Comparison of ENCODE assay signal across 9 mouse cellular contexts in the genomic region with DNA sequence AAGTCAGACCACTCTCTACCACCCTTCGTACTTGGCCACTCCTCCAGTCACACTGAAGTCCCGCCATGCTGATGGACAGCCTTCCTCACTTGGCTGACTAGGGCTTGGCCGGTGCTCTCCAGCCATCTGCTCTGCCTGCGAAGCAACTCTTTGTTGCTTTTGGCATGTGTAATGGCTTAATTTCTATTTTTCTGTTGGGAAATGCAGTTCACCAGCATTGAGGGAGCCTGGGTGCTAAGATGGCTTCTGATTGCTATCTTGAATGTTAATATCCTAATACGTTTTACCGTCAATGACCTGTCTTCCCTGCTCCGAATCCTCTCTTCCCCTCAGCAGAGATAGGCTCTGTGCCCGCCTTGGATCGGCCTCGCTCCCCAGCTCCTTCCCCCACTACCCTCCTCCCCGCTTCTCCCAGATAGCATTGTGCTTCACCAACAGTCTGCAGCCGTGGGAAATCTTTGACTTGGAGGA.
DNase-seq lines count a peak whose midpoint lies in the region; ATAC-seq and TF ChIP-seq lines count a peak whose summit lies in the region.
"Had no signal": no experiment of that assay in that cellular context is flagged by ENCODE, and none has a peak within 500 bp of the region (broad histone marks: within the 10 kb centered on the region; RNA-seq: fewer than 3 reads in every experiment).

No protein-coding gene starts in this region.

- H3K27me3 ChIP-seq in embryonic facial prominence, embryonic 13.5 days: no peaks in the 10 kb centered on the region
- no peaks in the 10 kb centered on the region for H3K27me3 ChIP-seq in embryonic facial prominence, embryonic 10.5 days (replicated peaks; ENCODE audit: low read depth, poor library complexity, severe bottlenecking)
- H3K27me3 ChIP-seq in midbrain, embryonic 15.5 days (replicated peaks): no peaks in the 10 kb centered on the region
- H3K27me3 ChIP-seq in midbrain, embryonic 13.5 days: no peaks in the 10 kb centered on the region
- no peaks in the 10 kb centered on the region for H3K27me3 ChIP-seq in heart, postnatal 0 days (ENCODE audit: control insufficient read depth, insufficient read depth, low read length)
- H3K27me3 ChIP-seq in stomach, postnatal 0 days (ENCODE audit: control insufficient read depth, insufficient read depth, low read length): no peaks in the 10 kb centered on the region

- no peak for TF ChIP-seq CTCF in heart, postnatal 0 days (IDR thresholded peaks at IDR 0.05; ENCODE audit: low read depth)
- no peak for TF ChIP-seq CTCF in stomach, postnatal 0 days (IDR thresholded peaks at IDR 0.05; ENCODE audit: low read depth)

- H3K9ac ChIP-seq in embryonic facial prominence, embryonic 13.5 days: no peak overlapping the region
- H3K9ac ChIP-seq in midbrain, embryonic 15.5 days: no peak overlapping the region
- no peak overlapping the region for H3K9ac ChIP-seq in midbrain, embryonic 13.5 days (replicated peaks)
- H3K9ac ChIP-seq in heart, postnatal 0 days (replicated peaks; ENCODE audit: low read depth, low read length): 0 out of 2 replicates have a peak overlapping the region, but pooled peaks have one; percentile 11
- no peak overlapping the region for H3K9ac ChIP-seq in stomach, postnatal 0 days (ENCODE audit: low read length)
- H3K9ac ChIP-seq: liver, embryonic 14.5 days had no signal

- TF ChIP-seq EP300 in heart, postnatal 0 days (IDR thresholded peaks at IDR 0.05; ENCODE audit: low read depth): no peak
- TF ChIP-seq EP300 in stomach, postnatal 0 days (optimal IDR thresholded peaks at IDR 0.05): no peak

- 62% methylated on average over 12 of the region's 12 CpGs for WGBS in embryonic facial prominence, embryonic 13.5 days
- 80% methylated on average over 12 of the region's 12 CpGs for WGBS in embryonic facial prominence, embryonic 10.5 days
- WGBS in midbrain, embryonic 15.5 days: 53% methylated on average over 12 of the region's 12 CpGs
- 73% methylated on average over 12 of the region's 12 CpGs for WGBS in midbrain, embryonic 13.5 days
- 17% methylated on average over 12 of the region's 12 CpGs for WGBS in heart, postnatal 0 days
- WGBS in stomach, postnatal 0 days: 48% methylated on average over 12 of the region's 12 CpGs

- no peak for DNase-seq in embryonic facial prominence, embryonic 10.5 days (ENCODE audit: low spot score)
- peak; percentile 54 for DNase-seq in heart, postnatal 0 days (ENCODE audit: low spot score)
- no peak for DNase-seq in stomach, postnatal 0 days (ENCODE audit: low spot score)
- no peak for DNase-seq in B cell, adult 2 months
- DNase-seq in spleen, adult 18-20 months: no peak

- no peaks in the 10 kb centered on the region for H3K36me3 ChIP-seq in embryonic facial prominence, embryonic 13.5 days
- H3K36me3 ChIP-seq in embryonic facial prominence, embryonic 10.5 days (replicated peaks): no peaks in the 10 kb centered on the region
- no peaks in the 10 kb centered on the region for H3K36me3 ChIP-seq in midbrain, embryonic 15.5 days (replicated peaks)
- H3K36me3 ChIP-seq in midbrain, embryonic 13.5 days: no peaks in the 10 kb centered on the region
- H3K36me3 ChIP-seq in heart, postnatal 0 days (replicated peaks; ENCODE audit: control insufficient read depth, insufficient read depth, low read length): no peaks in the 10 kb centered on the region
- no peaks in the 10 kb centered on the region for H3K36me3 ChIP-seq in stomach, postnatal 0 days (ENCODE audit: control insufficient read depth, insufficient read depth, low read length)

- no peak overlapping the region for H3K4me3 ChIP-seq in embryonic facial prominence, embryonic 13.5 days
- H3K4me3 ChIP-seq in embryonic facial prominence, embryonic 10.5 days: no peak overlapping the region
- no peak overlapping the region for H3K4me3 ChIP-seq in midbrain, embryonic 15.5 days
- H3K4me3 ChIP-seq in midbrain, embryonic 13.5 days (replicated peaks): no peak overlapping the region
- peak overlapping the region; percentile 12 for H3K4me3 ChIP-seq in heart, postnatal 0 days (ENCODE audit: low read depth, low read length)
- H3K4me3 ChIP-seq in stomach, postnatal 0 days (ENCODE audit: low read depth, low read length): no peak overlapping the region

- no peak for ATAC-seq in embryonic facial prominence, embryonic 13.5 days (ENCODE audit: insufficient number of reproducible peaks, insufficient read depth, low FRiP score, low TSS enrichment, low read depth)
- no peak for ATAC-seq in midbrain, embryonic 15.5 days (replicated peaks)
- no peak for ATAC-seq in midbrain, embryonic 13.5 days
- ATAC-seq in heart, postnatal 0 days (ENCODE audit: insufficient read depth, low read depth): peak; percentile 63
- ATAC-seq in stomach, postnatal 0 days (ENCODE audit: low FRiP score, low TSS enrichment): 0 out of 2 replicates have a peak, but pooled peaks have one; percentile 47

- H3K27ac ChIP-seq in embryonic facial prominence, embryonic 13.5 days: peak overlapping the region; percentile 55
- H3K27ac ChIP-seq in embryonic facial prominence, embryonic 10.5 days (replicated peaks): no peak overlapping the region
- peak overlapping the region; percentile 8; the same call in 1 of the 2 replicates for H3K27ac ChIP-seq in midbrain, embryonic 15.5 days
- H3K27ac ChIP-seq in midbrain, embryonic 13.5 days: no peak overlapping the region
- peak overlapping the region; percentile 61 for H3K27ac ChIP-seq in heart, postnatal 0 days (ENCODE audit: low read depth)
- H3K27ac ChIP-seq in stomach, postnatal 0 days (replicated peaks): peak overlapping the region; percentile 61; the same call in 1 of the 2 replicates
- H3K27ac ChIP-seq: liver, embryonic 14.5 days had no signal

- peaks cover 41% of the 10 kb centered on the region for H3K4me1 ChIP-seq in embryonic facial prominence, embryonic 13.5 days
- H3K4me1 ChIP-seq in embryonic facial prominence, embryonic 10.5 days: peaks cover 36% of the 10 kb centered on the region
- H3K4me1 ChIP-seq in midbrain, embryonic 15.5 days: peaks cover 12% of the 10 kb centered on the region
- H3K4me1 ChIP-seq in midbrain, embryonic 13.5 days (replicated peaks): peaks cover 9% of the 10 kb centered on the region; the same call in 1 of the 2 replicates
- peaks cover 39% of the 10 kb centered on the region for H3K4me1 ChIP-seq in heart, postnatal 0 days (ENCODE audit: control insufficient read depth, insufficient read depth)
- no peaks in the 10 kb centered on the region for H3K4me1 ChIP-seq in stomach, postnatal 0 days (replicated peaks; ENCODE audit: control insufficient read depth, insufficient read depth)

- H3K9me3 ChIP-seq in embryonic facial prominence, embryonic 13.5 days: no peaks in the 10 kb centered on the region
- H3K9me3 ChIP-seq in embryonic facial prominence, embryonic 10.5 days: no peaks in the 10 kb centered on the region
- H3K9me3 ChIP-seq in midbrain, embryonic 15.5 days: no peaks in the 10 kb centered on the region
- no peaks in the 10 kb centered on the region for H3K9me3 ChIP-seq in midbrain, embryonic 13.5 days
- H3K9me3 ChIP-seq in heart, postnatal 0 days (replicated peaks; ENCODE audit: control insufficient read depth, low read length): no peaks in the 10 kb centered on the region
- no peaks in the 10 kb centered on the region for H3K9me3 ChIP-seq in stomach, postnatal 0 days (ENCODE audit: control insufficient read depth, low read length)

- 0 out of 2 replicates have a peak overlapping the region, but pooled peaks have one; percentile 5 for H3K4me2 ChIP-seq in embryonic facial prominence, embryonic 13.5 days
- H3K4me2 ChIP-seq in midbrain, embryonic 15.5 days: no peak overlapping the region
- no peak overlapping the region for H3K4me2 ChIP-seq in midbrain, embryonic 13.5 days (replicated peaks)
- peak overlapping the region; percentile 52 for H3K4me2 ChIP-seq in heart, postnatal 0 days (ENCODE audit: low read depth, low read length)
- peak overlapping the region; percentile 37; the same call in 1 of the 2 replicates for H3K4me2 ChIP-seq in stomach, postnatal 0 days (replicated peaks; ENCODE audit: low read depth)

Comparison
In these comparisons a context has a peak if more than half of its experiments do, and no peak if none do; other contexts are left out.
1. H3K27ac ChIP-seq: peak in embryonic facial prominence, embryonic 13.5 days (single experiment), midbrain, embryonic 15.5 days (single experiment), heart, postnatal 0 days (single experiment) and stomach, postnatal 0 days (single experiment); none in embryonic facial prominence, embryonic 10.5 days (single experiment) and midbrain, embryonic 13.5 days (single experiment).
2. ATAC-seq: peak in heart, postnatal 0 days (single experiment) and stomach, postnatal 0 days (single experiment); none in embryonic facial prominence, embryonic 13.5 days (single experiment), midbrain, embryonic 15.5 days (single experiment) and midbrain, embryonic 13.5 days (single experiment).
3. H3K4me2 ChIP-seq: peak in embryonic facial prominence, embryonic 13.5 days (single experiment), heart, postnatal 0 days (single experiment) and stomach, postnatal 0 days (single experiment); none in midbrain, embryonic 15.5 days (single experiment) and midbrain, embryonic 13.5 days (single experiment).